Mouse (Mus musculus) testis, adult 2 months (tissue): ENCODE measurements around the gene Ammecr1.

Experiments
- CTCF ChIP-seq: fragments of 200-500 bp; IDR thresholded peaks from 2 replicates; pipeline ENCODE4 v1.5.1; 2012; ENCODE audit warnings: low read depth, mild to moderate bottlenecking, inconsistent platforms, low read length, moderate library complexity; ENCODE audit not compliant: control insufficient read depth, insufficient read depth, insufficient replicate concordance
- POLR2A ChIP-seq: fragments of 200-500 bp; IDR thresholded peaks from 2 replicates; pipeline ENCODE4 v1.6.1; 2012; ENCODE audit warnings: low read depth, mild to moderate bottlenecking, inconsistent platforms, low read length, moderate library complexity; ENCODE audit not compliant: control insufficient read depth

DNA sequence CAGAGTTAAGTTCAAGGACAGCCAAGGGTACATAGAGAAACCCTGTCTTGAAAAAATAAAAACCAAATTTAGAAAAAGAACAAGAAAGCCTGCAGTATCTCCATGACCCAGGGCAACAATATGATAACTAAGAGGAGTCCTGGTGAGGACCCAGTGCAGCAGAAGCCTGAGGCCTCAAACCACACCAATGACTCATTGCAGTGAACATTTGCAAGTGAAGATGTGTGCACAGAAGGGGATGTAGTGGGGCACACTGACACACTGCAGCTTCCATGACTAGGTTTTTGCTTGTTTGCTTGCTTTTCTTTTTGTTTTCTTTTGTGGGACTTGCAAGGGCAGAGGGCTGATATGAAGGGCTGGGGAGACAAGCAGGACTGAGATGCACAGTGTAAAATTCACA is 52.3 kb downstream of the Ammecr1 start:
- TF ChIP-seq CTCF (no peak), POLR2A (no peak)
